Mouse (Mus musculus) megakaryocyte, embryonic 14.5 days (primary cell): Measurements from ENCODE around the gene Gtf3c1.

Experiments used
- FLI1 ChIP-seq: IDR thresholded peaks from 2 replicates; pipeline ENCODE4 v1.6.1; 2012; ENCODE audit warnings: low read length, inconsistent platforms, mixed read lengths
- GATA1 ChIP-seq: IDR thresholded peaks from 3 replicates; pipeline ENCODE4 v1.6.1; 2012; ENCODE audit warnings: mixed read lengths, low read length, inconsistent platforms, borderline replicate concordance

DNA sequence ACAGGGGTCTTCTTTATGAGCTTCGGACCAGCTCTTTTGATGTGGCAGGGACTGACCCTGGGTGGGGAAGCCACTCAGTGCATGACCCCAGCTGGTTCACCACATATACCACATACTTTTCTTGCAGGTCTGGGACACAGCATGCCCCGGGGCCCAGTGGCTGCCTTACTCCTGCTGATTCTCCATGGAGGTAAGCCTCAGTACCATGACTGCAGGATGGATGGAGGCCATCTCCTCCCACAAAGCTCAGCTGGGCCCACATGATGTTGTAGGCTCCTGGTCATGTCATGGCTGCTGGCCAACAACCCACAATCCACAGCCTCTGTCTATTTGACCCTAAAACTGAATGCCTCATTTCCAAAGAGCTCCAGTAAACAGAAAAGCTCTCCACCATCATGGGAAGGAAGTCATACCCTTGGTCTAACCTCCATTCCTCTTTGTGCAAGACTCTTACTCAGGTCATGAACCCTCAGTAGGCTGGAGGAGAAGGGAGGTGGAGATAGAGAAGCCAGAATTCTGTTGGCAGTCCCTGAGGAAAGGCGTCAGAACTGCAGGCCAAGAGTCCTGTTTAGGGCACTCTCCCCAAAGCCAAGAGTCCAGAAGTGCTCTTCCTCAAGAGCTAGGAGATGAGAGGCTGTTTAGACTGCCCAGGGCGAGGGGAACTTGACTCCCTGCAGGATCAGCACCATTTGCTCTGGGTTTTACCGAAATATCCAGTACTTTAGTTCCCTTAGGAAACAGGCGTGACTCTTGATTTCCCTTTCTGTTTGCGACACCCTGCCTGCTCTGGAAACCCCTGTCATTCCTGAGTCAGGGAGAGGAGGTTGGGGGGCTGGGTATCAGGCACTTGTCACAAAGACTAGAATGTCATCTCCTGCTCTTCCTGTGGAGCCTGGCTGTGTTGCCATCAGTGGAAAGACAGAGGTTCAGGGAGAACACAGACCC lies 84.6 kb downstream of the Gtf3c1 start:
- TF ChIP-seq FLI1 (no peak), GATA1 (no peak)
